Mouse (Mus musculus) forebrain, embryonic 16.5 days (tissue): Measurements from ENCODE around the gene Asic1. TPM values are rescaled to one million over a fixed set of nuclear protein-coding genes. Genes with fewer than 3 reads are reported as not detected.
A peak's percentile ranks its signal among the peaks of the same experiment; 100 is the strongest.
"Not testable (repeated sequence)": the region's sequence is repeated elsewhere in the genome, so short reads cannot be mapped to it uniquely, and the experiment has no call there.

Experiments
- ATAC-seq: fragments of 200-750 bp; cut with Nextera tagmentation; 2 replicates; pipeline ENCODE4 v1.8.0; 2017; ENCODE audit warnings: mild to moderate bottlenecking, moderate library complexity
- H3K27ac ChIP-seq: fragments of 300-500 bp; sonication (generic); 2 replicates; pipeline ENCODE4 v1.5.1; 2014; ENCODE audit warnings: low read length, control low read depth
- H3K27me3 ChIP-seq: fragments of 300-500 bp; sonication (generic); replicated peaks from 2 replicates; pipeline ENCODE4 v1.6.1; 2014; ENCODE audit warnings: low read length; ENCODE audit not compliant: control insufficient read depth, insufficient read depth
- H3K36me3 ChIP-seq: fragments of 300-500 bp; sonication (generic); 2 replicates; pipeline ENCODE4 v1.6.1; 2014; ENCODE audit not compliant: control insufficient read depth, insufficient read depth
- H3K4me1 ChIP-seq: fragments of 300-500 bp; sonication (generic); replicated peaks from 2 replicates; pipeline ENCODE4 v1.6.1; 2014; ENCODE audit warnings: low read length; ENCODE audit not compliant: control insufficient read depth, insufficient read depth
- H3K4me2 ChIP-seq: fragments of 300-500 bp; sonication (generic); 2 replicates; pipeline ENCODE4 v1.6.1; 2014; ENCODE audit warnings: mild to moderate bottlenecking, low read length, control low read depth
- H3K4me3 ChIP-seq: fragments of 300-500 bp; sonication (generic); replicated peaks from 2 replicates; pipeline ENCODE4 v1.5.1; 2014; ENCODE audit warnings: mild to moderate bottlenecking, low read length, control low read depth
- H3K9ac ChIP-seq: fragments of 300-500 bp; sonication (generic); replicated peaks from 2 replicates; pipeline ENCODE4 v1.6.1; 2014; ENCODE audit warnings: low read depth, low read length, control low read depth
- H3K9me3 ChIP-seq: fragments of 300-500 bp; sonication (generic); 2 replicates; pipeline ENCODE4 v1.6.1; 2016; ENCODE audit warnings: low read length; ENCODE audit not compliant: control insufficient read depth
- WGBS: fragments of 180-500 bp; shearing (Covaris S2); extraction: QIAGEN DNeasy Blood & Tissue Kit; methylation state at CpG from one replicate; pipeline ENCODE4 v1.1.7; 2014; 5-methylcytosine and 5-hydroxymethylcytosine counted together
- polyA plus RNA-seq: library from polyadenylated mRNA; unstranded; fragments of >200 nt; fragmentation: Nextera tagmentation; extraction: Ambion mirVana; gene quantifications from 2 replicates; pipeline ENCODE4 v1.2.1, GENCODE M21; 2015

Gene Asic1
- polyA plus RNA-seq, 1 experiment from 2014 or later = 37.4 TPM

GRCm38 (mm10) chr15:99721921-99722743 lies 52.0 kb downstream of the Asic1 start:
- no peak overlapping the region for H3K4me2 ChIP-seq
- H3K9ac ChIP-seq = no peak overlapping the region
- peaks cover 33% of the 10 kb centered on the region for H3K4me1 ChIP-seq
- no peaks in the 10 kb centered on the region for H3K27me3 ChIP-seq
- 82% methylated on average over 25 of the region's 25 CpGs for WGBS
- H3K9me3 ChIP-seq = no peaks in the 10 kb centered on the region
- H3K27ac ChIP-seq = no peak overlapping the region
- ATAC-seq = no peak
- H3K4me3 ChIP-seq = no peak overlapping the region
- H3K36me3 ChIP-seq = no peaks in the 10 kb centered on the region; the same call in 1 of the 2 replicates

- WGBS = 58% methylated on average over 10 of the region's 10 CpGs
- Histone ChIP-seq H3K27ac (no peak overlapping the region; the same call in 1 of the 2 replicates), H3K36me3 (no peaks in the 10 kb centered on the region; the same call in 1 of the 2 replicates)
Measured at GRCm38 (mm10) chr15:99723120-99723514, 52.9 kb downstream of the Asic1 start.

GRCm38 (mm10) chr15:99723515-99724291 lies 53.5 kb downstream of the Asic1 start:
- H3K27me3 ChIP-seq = no peaks in the 10 kb centered on the region
- WGBS = 18% methylated on average over 11 of the region's 11 CpGs
- peak overlapping the region; percentile 69 for H3K27ac ChIP-seq
- H3K4me3 ChIP-seq = no peak overlapping the region
- H3K4me1 ChIP-seq = peaks cover 28% of the 10 kb centered on the region
- no peak for ATAC-seq
- H3K36me3 ChIP-seq = peaks cover 2% of the 10 kb centered on the region
- H3K9ac ChIP-seq = peak overlapping the region; percentile 64; the same call in 1 of the 2 replicates
- H3K4me2 ChIP-seq = peak overlapping the region; percentile 66; the same call in 1 of the 2 replicates
- H3K9me3 ChIP-seq = no peaks in the 10 kb centered on the region

More at GRCm38 (mm10) chr15:99723120-99723514, 52.9 kb downstream of the Asic1 start:
- H3K4me3 ChIP-seq = no peak overlapping the region
- H3K9ac ChIP-seq = no peak overlapping the region
- no peak overlapping the region for H3K4me2 ChIP-seq
- no peaks in the 10 kb centered on the region for H3K9me3 ChIP-seq
- ATAC-seq = no peak
- no peaks in the 10 kb centered on the region for H3K27me3 ChIP-seq
- peaks cover 28% of the 10 kb centered on the region for H3K4me1 ChIP-seq

- Histone ChIP-seq H3K27me3 (no peaks in the 10 kb centered on the region), H3K4me2 (peak overlapping the region; percentile 66), H3K9ac (peak overlapping the region; percentile 64), H3K9me3 (0 out of 2 replicates have a peak, but pooled peaks cover 3% of the 10 kb centered on the region), H3K27ac (peak overlapping the region; percentile 69), H3K4me3 (peak overlapping the region; percentile 77), H3K36me3 (peaks cover 10% of the 10 kb centered on the region), H3K4me1 (peaks cover 28% of the 10 kb centered on the region)
- WGBS = 10% methylated on average over 16 of the region's 16 CpGs
- peak; percentile 19 for ATAC-seq
Measured at GRCm38 (mm10) chr15:99724292-99725021, 54.3 kb downstream of the Asic1 start.

- Histone ChIP-seq H3K9ac (peak within 1 kb of the TSS; percentile 87), H3K36me3 (peaks cover 10% of the 10 kb centered on the region), H3K9me3 (0 out of 2 replicates have a peak, but pooled peaks cover 3% of the 10 kb centered on the region), H3K4me2 (peak within 1 kb of the TSS; percentile 66), H3K4me1 (peaks cover 28% of the 10 kb centered on the region), H3K27ac (peak within 1 kb of the TSS; percentile 82), H3K4me3 (peak within 1 kb of the TSS; percentile 77), H3K27me3 (no peaks in the 10 kb centered on the region)
- 0% methylated on average over 62 of the region's 68 CpGs for WGBS
- ATAC-seq = peak; percentile 96
Measured at GRCm38 (mm10) chr15:99725341-99726155, 55.4 kb downstream of the Asic1 start, which contains the start of gene Cox14. Gene Cox14, plus strand, starts transcription at chr15:99725618.

GRCm38 (mm10) chr15:99726549-99726948 lies 56.4 kb downstream of the Asic1 start:
- Histone ChIP-seq H3K27me3 (no peaks in the 10 kb centered on the region), H3K4me3 (peak overlapping the region; percentile 77), H3K36me3 (peaks cover 10% of the 10 kb centered on the region), H3K9ac (peak overlapping the region; percentile 87), H3K9me3 (0 out of 2 replicates have a peak, but pooled peaks cover 3% of the 10 kb centered on the region), H3K27ac (no peak overlapping the region), H3K4me1 (peaks cover 28% of the 10 kb centered on the region), H3K4me2 (peak overlapping the region; percentile 63)
- ATAC-seq = no peak
- WGBS = 75% methylated on average over 2 of the region's 2 CpGs

GRCm38 (mm10) chr15:99727039-99727438 lies 56.9 kb downstream of the Asic1 start:
- WGBS = 92% methylated on average over 4 of the region's 5 CpGs
- ATAC-seq, H3K9ac ChIP-seq, H3K36me3 ChIP-seq, H3K27me3 ChIP-seq, H3K9me3 ChIP-seq, H3K4me2 ChIP-seq, H3K27ac ChIP-seq, H3K4me3 ChIP-seq: not testable (repeated sequence)
- H3K4me1 ChIP-seq = peaks cover 28% of the 10 kb centered on the region

- Histone ChIP-seq H3K9ac (no peak overlapping the region), H3K27ac (no peak overlapping the region), H3K4me3 (no peak overlapping the region), H3K27me3 (no peaks in the 10 kb centered on the region), H3K9me3 (0 out of 2 replicates have a peak, but pooled peaks cover 3% of the 10 kb centered on the region), H3K4me1 (peaks cover 28% of the 10 kb centered on the region), H3K4me2 (no peak overlapping the region), H3K36me3 (peaks cover 10% of the 10 kb centered on the region)
- WGBS = 95% methylated on average over 12 of the region's 12 CpGs
- ATAC-seq = no peak
Measured at GRCm38 (mm10) chr15:99727525-99727924, 57.4 kb downstream of the Asic1 start.
